Mouse (Mus musculus) adrenal gland, postnatal 14 days (tissue): ENCODE data around the gene Brat1. TPM values are rescaled to one million over a fixed set of nuclear protein-coding genes. Genes with fewer than 3 reads are reported as not detected.
"Not testable (repeated sequence)": the region's sequence is repeated elsewhere in the genome, so short reads cannot be mapped to it uniquely, and the experiment has no call there.

Source experiments
- DNase-seq: peaks from one replicate; pipeline ENCODE4 v3.0.0; 2021; ENCODE audit warnings: mixed read lengths
- long read RNA-seq, 2 experiments: library from polyadenylated mRNA; stranded (forward); transcript quantifications; one replicate each; pipeline ENCODE4 v2.0.0; 2021
- total RNA-seq: library from RNA; stranded (reverse); gene quantifications from 2 replicates; pipeline ENCODE4 v1.2.3, GENCODE M21; 2021

Brat1 gene
- total RNA-seq, result 16.8 and 19.6 TPM in 2 replicates
- long read RNA-seq, experiment 1, transcript Brat1-201 (14 exons, 3,333 nt), result major isoform, 9 of 30 reads
- long read RNA-seq, experiment 1, partial matches to known transcripts, result 9 of 30 reads
- long read RNA-seq, experiment 1, other reads (novel, unspliced or antisense), result 8 of 30 reads
- long read RNA-seq, experiment 2, transcript Brat1-201 (14 exons, 3,333 nt), result major isoform, 6 of 21 reads
- long read RNA-seq, experiment 2, partial matches to known transcripts, result 4 of 21 reads
- long read RNA-seq, experiment 2, other reads (novel, unspliced or antisense), result 10 of 21 reads

- DNase-seq, result peak; percentile 100
Measured at GRCm38 (mm10) chr5:140704378-140705251, at the start of gene Brat1. Gene Brat1 (plus strand): TSS chr5:140705011.

GRCm38 (mm10) chr5:140659607-140660272 is 45.1 kb upstream of the Brat1 start:
- DNase-seq, result peak; percentile 46

- DNase-seq, result no peak
Measured at GRCm38 (mm10) chr5:140660398-140660797, 44.4 kb upstream of the Brat1 start.

GRCm38 (mm10) chr5:140661427-140661826 is 43.4 kb upstream of the Brat1 start:
- no peak for DNase-seq

DNA sequence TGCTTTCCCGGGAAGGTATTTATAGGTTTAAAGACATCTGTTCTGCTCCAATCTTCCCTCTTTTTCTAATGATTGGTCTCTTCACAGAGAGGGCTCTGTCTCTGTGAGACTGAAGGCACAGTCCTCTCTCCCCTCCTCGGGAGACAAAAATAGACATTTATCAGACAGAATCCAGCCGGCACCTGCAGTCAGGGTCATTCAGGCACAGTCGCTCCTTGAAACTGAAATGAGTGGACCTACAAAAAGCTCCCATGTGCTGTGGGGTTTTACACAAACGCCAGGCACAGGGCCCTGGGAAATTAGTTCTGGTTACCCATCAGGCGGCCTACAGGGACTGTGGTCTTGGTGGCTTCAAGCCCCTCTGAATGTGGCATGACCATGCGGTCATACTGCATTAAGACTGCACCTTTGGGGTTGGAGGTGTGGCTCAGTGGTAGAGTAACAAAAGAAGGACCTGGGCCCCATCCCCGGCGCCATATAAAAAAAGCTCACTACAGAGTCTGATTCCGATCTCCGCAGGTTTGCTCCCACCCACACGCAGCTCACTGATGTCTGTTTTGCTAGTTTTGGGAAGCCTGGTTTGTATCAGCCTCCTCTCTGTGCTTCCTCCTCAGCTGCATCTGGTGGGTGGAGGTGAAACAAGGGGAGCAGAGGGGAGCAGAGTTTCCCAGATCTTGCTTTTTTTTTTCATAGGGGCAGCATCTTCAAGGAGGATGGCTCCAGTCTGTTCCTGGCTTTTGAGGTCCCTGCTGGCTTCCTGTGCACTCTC is 42.8 kb upstream of the Brat1 start:
- DNase-seq, result no peak

DNA sequence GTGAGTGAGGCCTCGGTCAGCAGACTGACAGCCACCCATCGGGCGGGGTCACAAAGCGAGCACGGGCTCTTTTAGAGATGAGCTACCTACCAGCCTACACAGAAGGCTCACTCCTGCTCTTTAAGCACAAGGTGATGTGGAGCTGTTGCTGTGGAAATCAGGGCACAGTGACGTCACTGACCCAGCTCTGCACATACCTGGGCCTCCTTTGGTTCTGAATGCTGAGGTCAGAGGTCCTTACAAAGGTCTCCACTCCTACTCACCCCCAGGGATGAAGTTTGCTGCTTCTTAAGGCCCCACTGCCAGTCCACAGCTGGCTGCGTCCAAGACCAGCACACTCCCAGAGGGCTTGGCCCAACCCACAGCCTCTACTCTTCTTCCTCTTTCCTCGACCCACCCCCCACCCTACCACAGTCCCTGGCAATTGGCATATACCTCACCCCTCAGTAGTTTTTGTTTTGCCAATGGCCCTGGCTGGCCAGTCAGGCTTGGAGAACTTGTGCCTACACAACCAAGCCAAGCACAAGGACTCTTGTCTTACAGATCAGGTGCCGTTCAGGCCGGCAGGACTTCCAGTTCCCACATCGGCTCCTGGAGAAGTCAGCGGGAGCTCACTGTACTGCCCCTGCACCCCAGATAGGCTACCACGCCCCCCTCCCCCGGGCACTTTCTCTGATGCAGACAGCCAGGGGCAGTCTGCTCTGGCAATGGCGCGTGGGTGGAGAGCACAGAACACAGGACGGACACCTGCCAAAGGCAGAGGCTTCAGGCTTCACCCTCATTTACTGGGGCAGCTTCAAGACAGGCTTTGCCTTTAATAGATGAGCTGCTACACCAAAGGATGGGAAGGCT is 41.8 kb upstream of the Brat1 start:
- DNase-seq, result peak; percentile 59

DNA sequence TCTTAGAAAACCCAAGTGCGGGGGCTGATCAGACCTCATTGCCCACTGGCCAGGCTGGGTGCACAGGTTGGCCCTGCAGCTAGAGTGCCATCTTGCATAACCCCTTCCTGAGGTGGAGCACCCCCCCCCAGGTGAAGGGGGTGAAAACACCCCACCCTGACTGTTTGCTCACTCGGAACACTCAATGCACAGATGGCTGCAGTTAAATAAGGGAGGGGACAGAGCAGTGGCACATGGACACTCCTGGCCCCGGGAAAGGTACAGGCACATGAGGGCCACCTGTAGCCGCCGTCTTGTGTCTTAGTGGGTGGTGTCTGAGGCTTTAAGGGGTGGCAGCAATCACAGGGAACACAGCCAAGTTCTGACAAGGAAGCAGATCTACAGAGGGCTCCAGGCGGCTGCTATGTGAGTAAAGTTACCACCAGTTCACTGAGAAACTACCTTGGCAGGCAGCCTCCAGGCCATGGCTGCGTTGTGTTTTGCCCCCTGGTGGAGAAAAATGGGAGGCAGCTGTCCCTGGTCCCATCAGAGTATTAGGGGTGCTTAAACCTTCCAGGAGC is 41.1 kb upstream of the Brat1 start:
- DNase-seq, result peak; percentile 84

DNA sequence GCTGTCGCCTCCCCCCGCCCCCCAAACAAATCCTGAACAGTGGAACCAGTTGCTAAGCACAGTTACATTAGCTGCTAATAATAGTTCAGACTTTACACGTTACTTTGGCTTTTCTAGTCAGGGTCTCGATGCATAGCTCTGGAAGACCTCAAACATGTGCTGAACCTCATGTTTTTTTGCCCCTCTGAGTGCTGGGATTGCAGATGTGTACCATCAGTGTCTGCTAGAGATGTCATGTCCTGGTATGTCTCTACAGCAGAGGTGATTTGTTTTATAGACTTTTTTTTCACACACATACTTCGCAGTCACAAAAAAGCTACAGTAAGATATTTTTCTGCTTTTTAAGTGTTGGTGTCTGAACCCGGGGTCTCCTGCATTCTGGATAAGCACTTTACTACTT is 32.7 kb upstream of the Brat1 start:
- no peak for DNase-seq

GRCm38 (mm10) chr5:140672603-140673002 is 32.2 kb upstream of the Brat1 start:
- not testable (repeated sequence) for DNase-seq

DNA sequence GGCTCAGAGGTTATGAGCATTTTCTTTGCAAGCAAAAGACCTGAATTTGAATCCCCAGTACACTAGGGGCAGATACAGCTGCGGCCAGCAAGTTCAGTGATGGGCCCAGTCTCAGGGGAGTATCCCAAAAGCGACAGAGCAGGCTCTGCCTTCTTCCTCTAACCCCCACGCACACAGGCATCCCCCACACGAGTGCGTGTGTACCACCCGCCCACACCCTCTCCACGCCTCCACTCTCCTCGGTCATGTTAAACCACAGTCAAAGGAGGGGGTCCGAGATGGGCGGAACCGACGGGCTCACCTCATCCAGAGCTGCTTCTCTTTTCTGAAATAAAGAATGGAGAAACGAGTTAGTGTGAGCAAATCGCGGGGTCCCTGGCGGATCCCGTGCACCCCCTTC is 30.8 kb upstream of the Brat1 start:
- no peak for DNase-seq

DNA sequence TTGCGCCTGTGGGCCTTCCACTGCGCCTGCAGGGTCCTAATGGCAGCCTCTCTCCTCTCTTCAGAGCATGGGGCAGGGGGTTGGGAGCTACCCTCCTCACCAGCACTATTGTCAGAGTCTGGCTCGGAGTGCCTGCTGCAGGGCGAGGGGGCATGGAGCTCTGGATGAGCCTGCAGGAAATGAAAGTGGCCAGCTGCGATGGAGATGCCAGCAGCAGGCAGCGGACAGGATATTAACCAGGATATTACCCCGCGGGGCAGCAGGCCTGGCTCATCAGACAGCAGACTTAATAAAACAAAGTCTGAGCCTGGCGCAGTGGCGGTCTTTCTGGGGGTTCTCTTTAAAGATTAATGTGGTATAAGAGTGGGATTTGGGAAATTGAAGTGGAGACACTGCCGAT is 29.7 kb upstream of the Brat1 start:
- DNase-seq, result peak; percentile 35

- no peak for DNase-seq
Measured at GRCm38 (mm10) chr5:140675640-140676039, 29.2 kb upstream of the Brat1 start.

GRCm38 (mm10) chr5:140677137-140677536 is 27.7 kb upstream of the Brat1 start:
- no peak for DNase-seq

GRCm38 (mm10) chr5:140680051-140680450 is 24.8 kb upstream of the Brat1 start:
- peak; percentile 59 for DNase-seq

GRCm38 (mm10) chr5:140680950-140681349 is 23.9 kb upstream of the Brat1 start:
- DNase-seq, result no peak

- DNase-seq, result no peak
Measured at GRCm38 (mm10) chr5:140682113-140682512, 22.7 kb upstream of the Brat1 start.

DNA sequence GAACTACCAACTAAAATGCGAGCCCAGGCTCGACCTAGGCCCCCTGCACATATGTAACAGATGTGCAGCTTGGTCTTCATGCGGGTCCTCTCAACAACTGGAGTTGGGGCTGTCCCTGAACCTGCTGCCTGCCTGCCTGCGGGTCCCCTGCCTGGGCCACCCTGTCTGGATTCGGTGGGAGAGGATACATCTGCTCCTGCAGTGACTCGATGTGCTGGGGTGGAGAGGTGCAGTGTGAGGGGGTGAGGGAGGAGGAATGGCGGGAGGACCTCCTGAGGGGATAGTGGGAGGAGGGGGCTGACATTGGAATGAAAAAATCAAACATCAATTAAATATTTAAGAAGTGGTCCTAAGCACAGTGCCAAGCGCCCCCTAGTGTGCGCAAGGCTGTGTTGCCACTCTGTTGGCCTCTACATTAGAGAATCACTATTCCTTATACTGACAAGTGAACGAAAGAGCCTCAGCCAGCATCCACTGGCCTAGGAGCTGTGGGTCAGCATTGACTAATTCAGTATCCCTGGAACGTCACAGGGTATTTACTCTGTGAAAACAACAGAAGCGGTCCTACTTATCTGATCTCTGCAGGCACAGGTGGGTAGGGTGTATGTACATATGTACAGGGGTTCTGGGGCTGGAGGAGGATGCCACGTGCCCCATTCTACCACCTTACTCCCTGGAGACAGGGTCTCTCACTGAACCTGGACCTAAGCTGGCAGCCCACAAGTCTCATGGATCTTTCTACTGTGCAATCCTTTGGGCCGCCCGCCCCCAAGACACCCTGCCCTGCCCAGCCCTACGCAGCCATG is 20.3 kb upstream of the Brat1 start:
- peak; percentile 63 for DNase-seq

DNA sequence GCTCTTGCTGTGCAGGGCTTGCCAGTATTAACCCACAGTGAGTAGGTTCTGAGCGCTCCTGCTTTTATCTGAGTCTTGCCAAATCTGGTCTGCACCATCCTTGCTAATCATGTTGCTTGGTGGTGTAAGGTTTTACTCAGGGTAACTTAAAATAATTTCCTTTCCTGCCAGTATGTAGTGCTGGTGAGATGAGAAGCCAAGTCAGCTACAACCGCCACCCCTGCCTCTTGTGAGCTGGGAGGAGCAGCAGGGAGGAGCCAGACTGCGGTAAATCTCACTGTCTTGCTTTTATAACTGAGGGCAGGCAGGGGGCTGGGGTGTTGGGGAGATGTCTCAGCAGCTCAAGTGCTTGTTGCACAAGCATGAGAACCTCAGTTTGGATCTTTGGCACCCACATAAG is 16.4 kb upstream of the Brat1 start:
- DNase-seq, result no peak

- DNase-seq, result no peak
Measured at GRCm38 (mm10) chr5:140695987-140696386, 8.8 kb upstream of the Brat1 start.

- DNase-seq, result no peak
Measured at GRCm38 (mm10) chr5:140699776-140700175, 5.0 kb upstream of the Brat1 start.
